Mouse (Mus musculus) layer of hippocampus, adult 8-10 months (tissue): ENCODE results near the gene Lrmda. TPM values are rescaled to one million over a fixed set of nuclear protein-coding genes. Genes with fewer than 3 reads are reported as not detected.

Source experiments
- DNase-seq, 2 experiments: peaks; one replicate each; pipeline ENCODE4 v3.0.0; 2022; ENCODE audit warnings: low spot score in 2 of 2
- total RNA-seq, 4 experiments: library from RNA; stranded (reverse); gene quantifications; 2 replicates each; pipeline ENCODE4 v1.2.4; 2022

Gene Lrmda
- total RNA-seq, 4 experiments from 2014 or later, result 0.59 to 4.9 (median 1.8) TPM

DNA sequence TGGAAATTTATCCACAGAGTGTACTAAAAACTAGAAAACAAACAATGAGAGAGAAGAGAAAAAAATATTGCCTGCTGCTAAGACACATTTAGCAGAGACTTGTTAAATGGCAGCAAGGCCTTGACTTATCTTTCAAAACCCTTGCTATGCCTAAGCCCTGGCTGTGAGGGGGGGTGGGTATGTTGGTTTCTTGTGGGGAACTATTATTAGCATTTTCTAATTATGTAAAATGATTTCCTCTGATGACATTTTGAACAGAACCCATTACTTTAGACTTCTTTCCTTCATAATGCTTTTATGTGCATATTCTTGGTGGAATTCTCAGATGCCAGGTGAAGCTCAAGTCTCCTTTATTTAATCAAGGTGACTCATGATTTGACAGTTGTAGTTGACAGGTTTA lies 824.5 kb downstream of the Lrmda start:
- no peak for DNase-seq

GRCm38 (mm10) chr14:22845401-22845800 lies 825.9 kb downstream of the Lrmda start:
- no peak for DNase-seq

- DNase-seq, result no peak
These were observed 827.7 kb downstream of the Lrmda start for GRCm38 (mm10) chr14:22847011-22847786.

DNA sequence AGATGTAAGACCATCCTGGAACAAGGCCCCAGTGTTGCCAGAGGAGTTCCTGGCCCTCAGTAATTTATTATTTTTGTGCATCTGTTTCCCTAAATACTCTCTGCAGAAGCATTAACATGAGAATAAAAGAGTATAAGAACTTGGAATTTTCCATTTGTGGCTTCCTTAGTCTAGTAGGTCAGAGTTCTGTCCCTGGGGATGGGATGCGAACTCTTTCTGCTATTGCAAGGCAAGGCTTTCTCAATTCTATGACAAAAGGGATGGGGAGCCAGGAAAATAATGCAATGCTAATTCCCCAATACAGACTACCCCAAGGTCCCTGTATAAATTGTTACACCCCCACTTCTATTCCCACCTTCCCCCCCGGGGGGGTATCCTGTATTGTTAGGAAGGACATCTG lies 829.6 kb downstream of the Lrmda start:
- DNase-seq, result no peak

DNA sequence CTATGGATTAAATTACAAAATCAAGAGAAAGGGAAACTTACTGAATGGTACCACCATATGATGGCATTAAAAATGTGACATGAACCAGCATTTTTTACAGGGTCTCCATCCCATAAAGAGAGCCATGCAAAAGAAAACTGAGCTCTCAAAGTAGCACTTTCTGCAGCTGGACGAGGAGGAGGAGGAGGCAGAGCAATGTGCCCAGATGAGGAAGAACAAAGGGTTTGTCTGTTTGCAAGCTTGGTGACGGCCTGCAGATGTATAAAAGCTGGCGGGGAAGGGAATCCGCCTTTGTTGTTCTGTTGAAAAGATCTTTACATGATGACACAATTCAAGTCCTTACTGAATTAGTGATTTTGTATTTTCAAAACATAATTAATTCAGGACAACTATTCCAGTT lies 841.1 kb downstream of the Lrmda start:
- DNase-seq, result peak; percentile 15 to 22

- no peak for DNase-seq
These were observed 844.6 kb downstream of the Lrmda start for GRCm38 (mm10) chr14:22864132-22864531.

DNA sequence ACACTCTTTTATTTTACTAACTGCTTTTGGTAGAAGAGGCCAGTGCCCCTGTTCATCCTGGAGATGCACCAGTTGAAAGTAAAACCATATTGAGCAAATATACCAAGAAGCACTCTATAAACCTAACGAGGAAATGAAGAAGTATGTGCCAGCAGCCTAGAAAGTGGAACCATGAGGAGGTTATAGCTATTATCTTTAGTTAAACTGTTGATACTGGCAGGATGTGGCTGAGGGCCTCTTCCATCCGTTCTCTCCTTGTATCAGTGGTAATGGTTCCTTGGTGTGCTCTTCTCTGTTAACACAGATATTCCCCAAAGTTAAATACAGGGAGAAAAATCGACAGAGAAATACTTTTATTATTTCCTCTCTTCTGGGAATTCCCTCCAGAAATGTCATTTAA lies 855.1 kb downstream of the Lrmda start:
- DNase-seq, result no peak

DNA sequence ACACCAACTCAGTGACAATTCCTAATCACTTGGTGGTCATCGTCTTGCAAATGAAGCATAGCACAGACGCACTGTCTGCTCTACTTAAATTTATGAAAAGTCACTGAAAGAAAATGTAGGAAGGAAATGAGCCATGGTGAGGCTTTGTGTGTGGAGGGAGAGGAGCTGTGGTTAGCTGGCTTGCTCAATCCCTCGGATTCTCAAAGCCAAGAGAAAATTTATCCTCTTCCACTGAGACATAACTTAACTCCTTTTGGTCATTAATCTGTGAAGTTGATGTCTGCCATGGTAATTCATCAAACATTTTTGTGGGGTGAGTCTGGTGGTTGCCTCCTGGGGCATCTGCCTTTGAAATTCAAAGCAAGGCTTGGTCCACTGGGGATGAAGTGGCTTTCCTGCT lies 867.7 kb downstream of the Lrmda start:
- DNase-seq, result no peak

DNA sequence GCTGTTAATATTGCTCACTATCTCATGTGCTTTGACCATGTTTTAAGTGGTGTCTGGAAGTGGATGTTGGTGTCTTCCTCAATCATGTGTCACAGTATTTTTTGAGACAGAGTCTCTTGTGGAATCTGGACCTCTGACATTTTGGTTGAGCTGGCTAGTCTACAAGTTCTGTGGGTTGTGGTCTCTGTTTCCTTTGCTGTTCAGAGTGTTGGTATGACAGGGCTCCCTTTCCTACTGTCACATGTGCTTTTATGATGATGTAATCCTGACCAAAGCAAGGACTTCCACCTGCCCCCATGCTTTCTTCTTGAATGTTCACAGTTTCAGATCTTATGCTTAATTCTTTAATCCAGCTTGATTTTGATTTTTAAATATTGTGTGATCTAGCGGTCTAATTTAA lies 879.8 kb downstream of the Lrmda start:
- DNase-seq, result no peak

- DNase-seq, result no peak
These were observed 882.6 kb downstream of the Lrmda start for GRCm38 (mm10) chr14:22902116-22902515.

GRCm38 (mm10) chr14:22902914-22903313 lies 883.4 kb downstream of the Lrmda start:
- DNase-seq, result no peak

GRCm38 (mm10) chr14:22905741-22906667 lies 886.5 kb downstream of the Lrmda start:
- DNase-seq, result peak in 1 of 2 experiments; percentile 9

- DNase-seq, result peak; percentile 32 to 37
These were observed 887.2 kb downstream of the Lrmda start for GRCm38 (mm10) chr14:22906716-22907115.

DNA sequence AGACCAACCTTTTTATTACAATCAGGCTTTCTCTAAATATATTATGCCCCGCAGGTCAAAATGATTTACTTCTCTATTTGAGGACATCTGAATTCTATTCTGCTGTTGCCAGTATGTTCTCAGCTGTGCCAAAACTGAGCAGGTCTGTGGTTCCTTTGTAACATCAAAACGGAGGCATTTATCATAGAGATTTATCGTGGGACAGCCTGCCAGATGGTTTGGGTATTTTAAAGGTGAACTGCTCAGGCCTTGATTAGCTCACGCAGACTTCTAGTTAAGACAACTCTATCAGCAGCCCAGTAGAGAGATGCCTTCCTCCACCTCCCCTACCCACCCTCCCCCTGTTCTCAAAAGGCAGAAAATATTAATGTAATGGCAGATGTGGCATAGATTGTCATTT lies 887.7 kb downstream of the Lrmda start:
- no peak for DNase-seq

- no peak for DNase-seq
These were observed 888.5 kb downstream of the Lrmda start for GRCm38 (mm10) chr14:22908006-22908405.

GRCm38 (mm10) chr14:22915463-22915862 lies 896.0 kb downstream of the Lrmda start:
- DNase-seq, result no peak

DNA sequence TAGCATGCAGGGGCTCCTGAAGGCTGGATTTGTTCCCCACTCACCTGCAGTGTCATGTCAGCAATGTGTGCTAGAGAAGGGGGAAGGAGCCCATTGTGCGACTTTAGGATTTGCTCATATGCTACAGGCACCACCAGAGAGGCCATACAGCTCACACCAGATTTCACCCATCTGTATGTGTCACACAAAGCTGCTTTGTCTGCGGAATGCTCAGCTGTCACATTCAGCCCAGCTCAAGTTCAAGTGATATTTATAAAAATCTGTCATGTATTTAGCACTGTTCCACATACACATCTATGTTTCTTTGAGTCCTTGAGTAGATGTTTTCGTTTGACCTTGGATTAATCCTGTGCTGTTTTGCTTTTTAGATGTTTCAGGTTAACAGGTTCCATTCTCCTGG lies 899.0 kb downstream of the Lrmda start:
- no peak for DNase-seq

DNA sequence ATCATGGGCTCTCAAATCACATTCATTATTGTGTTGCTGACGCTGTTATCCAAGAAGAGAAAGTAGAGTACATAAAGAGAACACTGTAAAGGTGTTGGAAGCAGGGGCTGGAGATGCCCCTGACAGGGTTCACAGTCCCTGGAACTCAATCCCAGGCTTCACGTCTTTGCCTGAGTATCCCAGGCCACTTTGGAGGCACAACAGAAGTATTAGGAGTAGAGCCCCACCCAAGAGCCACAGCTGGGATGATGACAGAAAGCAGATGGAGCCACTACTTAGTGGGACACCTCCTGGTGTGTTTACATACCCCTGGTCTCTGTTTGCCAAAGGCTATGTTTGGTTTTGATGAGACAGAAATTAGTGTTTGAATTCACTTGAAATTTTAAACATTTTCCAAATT lies 899.4 kb downstream of the Lrmda start:
- DNase-seq, result no peak

GRCm38 (mm10) chr14:22921152-22921551 lies 901.6 kb downstream of the Lrmda start:
- no peak for DNase-seq

DNA sequence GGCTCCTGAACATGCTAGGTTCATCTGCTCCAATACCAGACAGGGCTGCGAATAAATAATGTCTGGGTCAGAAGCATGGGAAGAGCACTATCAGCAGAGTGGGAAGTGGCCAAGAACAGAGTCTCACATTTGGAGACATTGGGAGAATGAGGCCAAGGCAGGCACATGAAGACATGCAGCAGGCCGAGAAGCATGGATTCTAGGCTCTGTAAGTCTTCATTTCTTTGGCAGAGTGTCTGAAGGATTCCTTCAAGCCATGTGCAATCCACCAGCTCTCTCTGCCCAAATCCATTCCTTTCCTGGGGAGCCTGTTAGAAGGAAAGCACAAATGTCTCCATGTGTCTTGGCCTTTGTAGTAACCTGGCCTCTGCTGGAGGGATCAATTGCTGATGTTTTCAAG lies 902.3 kb downstream of the Lrmda start:
- no peak for DNase-seq

DNA sequence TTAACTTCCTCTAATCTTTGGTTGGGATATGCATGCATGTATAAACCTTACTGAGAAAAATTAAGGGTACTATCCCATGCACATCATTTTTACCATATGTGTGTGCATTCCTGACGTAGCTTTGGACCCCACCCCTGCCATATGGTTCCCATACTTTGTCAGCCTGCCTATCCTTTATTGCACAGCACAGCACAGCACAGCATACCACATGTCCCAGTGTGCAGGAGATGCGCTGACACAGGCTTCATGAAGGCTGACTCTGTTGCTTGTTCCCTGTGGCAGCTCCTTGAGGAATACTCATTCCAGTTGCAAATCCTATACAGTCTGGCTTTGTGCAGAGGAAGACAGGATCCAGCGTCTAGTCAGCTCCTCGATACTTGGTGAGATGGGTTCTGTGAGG lies 903.1 kb downstream of the Lrmda start:
- DNase-seq, result no peak

DNA sequence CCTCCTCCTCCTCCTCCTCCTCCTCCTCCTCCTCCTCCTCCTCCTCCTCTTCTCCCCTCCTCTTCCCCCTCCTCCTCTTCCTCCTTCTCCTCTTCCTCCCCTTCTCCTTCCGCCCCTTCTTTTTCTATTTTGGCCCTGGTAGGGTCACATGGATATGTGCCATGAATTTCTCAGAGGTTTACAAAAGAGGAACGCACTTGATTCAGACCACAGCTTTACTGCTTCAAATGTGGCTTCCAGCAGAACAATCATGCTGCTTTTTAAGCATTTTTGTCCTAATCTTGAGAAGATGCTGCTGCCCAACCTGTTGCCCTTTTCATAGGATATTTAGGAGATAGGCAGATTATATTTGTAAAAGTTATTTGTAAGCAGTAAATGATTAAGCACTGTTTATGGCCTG lies 903.7 kb downstream of the Lrmda start:
- no peak for DNase-seq

DNA sequence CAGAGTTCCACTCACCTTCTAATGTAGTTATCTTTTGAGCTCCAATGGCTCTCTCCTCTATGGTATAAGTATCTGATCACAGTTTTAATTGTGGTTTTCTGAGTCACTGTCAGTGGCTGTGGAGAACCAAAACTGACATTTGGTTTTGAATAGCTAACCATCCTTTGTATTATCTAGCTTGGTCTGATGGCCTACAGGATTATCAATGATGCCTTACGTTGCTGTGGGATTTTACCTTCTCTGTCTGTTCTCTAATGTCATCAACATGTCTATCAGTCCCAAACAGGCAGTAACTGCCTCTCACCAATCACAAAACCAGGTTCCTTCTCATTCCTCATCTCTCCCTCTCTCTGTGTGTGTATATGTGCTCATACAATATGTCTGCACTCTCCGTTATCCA lies 908.8 kb downstream of the Lrmda start:
- no peak for DNase-seq
